Mouse (Mus musculus) E14TG2a.4 (cell line): ENCODE data around the gene Trip6.

Experiments
- H3K27me3 ChIP-seq: 2 replicates; pipeline ENCODE4 v1.6.1; 2014; ENCODE audit warnings: low read length, control low read depth; ENCODE audit not compliant: insufficient read depth
- H3K36me3 ChIP-seq: 2 replicates; pipeline ENCODE4 v1.6.1; 2014; ENCODE audit warnings: low read length, control low read depth; ENCODE audit not compliant: insufficient read depth
- H3K4me1 ChIP-seq: replicated peaks from 2 replicates; pipeline ENCODE4 v1.6.1; 2014; ENCODE audit warnings: low read depth, low read length, control low read depth
- H3K4me3 ChIP-seq: replicated peaks from 2 replicates; pipeline ENCODE4 v1.5.1; 2014; ENCODE audit warnings: mild to moderate bottlenecking, low read length
- H3K9me3 ChIP-seq: 2 replicates; pipeline ENCODE4 v1.6.1; 2014; ENCODE audit warnings: low read length, control low read depth
- CTCF ChIP-seq: conservative IDR thresholded peaks from 2 replicates; pipeline ENCODE4 v1.5.1; 2014; ENCODE audit warnings: low read length
- NANOG ChIP-seq: IDR thresholded peaks from 2 replicates; pipeline ENCODE4 v1.6.1; 2014; ENCODE audit warnings: borderline replicate concordance, low read length, mixed read lengths
- POU5F1 ChIP-seq: IDR thresholded peaks from 2 replicates; pipeline ENCODE4 v1.6.1; 2014; ENCODE audit warnings: low read length, borderline replicate concordance

Trip6 gene

GRCm38 (mm10) chr5:137297126-137297525, 17.1 kb downstream of the Trip6 start:
- Histone ChIP-seq H3K36me3 (peaks cover 75% of the 10 kb centered on the region), H3K27me3 (peaks cover 10% of the 10 kb centered on the region), H3K4me1 (peaks cover 80% of the 10 kb centered on the region), H3K4me3 (no peak overlapping the region), H3K9me3 (no peaks in the 10 kb centered on the region)
- TF ChIP-seq POU5F1 (no peak), NANOG (no peak), CTCF (no peak)

DNA sequence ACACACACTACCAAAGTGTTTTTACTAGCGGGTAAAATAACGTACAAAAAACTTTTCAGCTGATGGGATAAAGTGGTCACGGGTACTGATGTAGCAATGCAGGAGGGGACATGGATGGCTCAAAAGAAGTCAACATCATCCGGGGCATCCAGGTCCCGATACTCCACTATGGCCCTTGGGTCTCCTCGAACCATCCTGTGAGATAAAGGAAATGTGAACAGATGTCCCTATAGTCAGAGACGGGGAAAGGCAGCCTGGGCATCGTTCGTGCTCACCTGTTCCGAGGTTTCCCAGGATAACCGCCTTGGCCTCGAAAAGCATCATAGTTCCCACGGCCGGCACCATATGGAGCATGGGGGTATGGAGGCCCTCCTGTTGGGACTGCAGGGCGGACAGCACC, 18.5 kb downstream of the Trip6 start:
- H3K4me3 ChIP-seq, result peak overlapping the region; percentile 88
- peaks cover 72% of the 10 kb centered on the region for H3K4me1 ChIP-seq
- H3K36me3 ChIP-seq, result peaks cover 61% of the 10 kb centered on the region
- peaks cover 24% of the 10 kb centered on the region for H3K27me3 ChIP-seq
- TF ChIP-seq POU5F1 (no peak), CTCF (no peak), NANOG (no peak)
- no peaks in the 10 kb centered on the region for H3K9me3 ChIP-seq

DNA sequence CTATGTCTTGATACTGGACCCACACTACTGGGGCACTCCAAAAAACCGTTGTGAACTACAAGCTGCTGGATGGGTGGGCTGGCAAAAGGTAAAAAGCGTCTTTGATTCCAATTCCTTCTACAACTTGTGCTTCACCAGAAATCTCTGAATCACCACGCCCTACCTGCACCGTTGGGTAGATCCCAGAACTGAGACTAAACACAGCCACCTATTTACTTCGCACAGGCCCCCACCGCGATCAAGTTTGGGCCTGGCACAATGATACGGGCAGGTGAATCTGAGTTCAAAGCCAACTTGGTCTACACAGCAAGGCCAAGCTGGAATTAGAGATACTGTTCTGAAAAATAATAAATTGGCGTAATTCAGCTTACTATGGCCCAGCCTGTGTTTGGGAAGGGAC, 18.9 kb downstream of the Trip6 start:
- TF ChIP-seq CTCF, result no peak
- no peak for TF ChIP-seq NANOG
- TF ChIP-seq POU5F1, result no peak
- no peaks in the 10 kb centered on the region for H3K9me3 ChIP-seq
- H3K4me1 ChIP-seq, result peaks cover 72% of the 10 kb centered on the region
- peaks cover 57% of the 10 kb centered on the region for H3K36me3 ChIP-seq
- H3K4me3 ChIP-seq, result peak overlapping the region; percentile 88
- peaks cover 28% of the 10 kb centered on the region for H3K27me3 ChIP-seq

GRCm38 (mm10) chr5:137294744-137295093, 19.5 kb downstream of the Trip6 start:
- no peak for TF ChIP-seq NANOG
- no peak for TF ChIP-seq POU5F1
- TF ChIP-seq CTCF, result no peak
- H3K4me1 ChIP-seq, result peaks cover 72% of the 10 kb centered on the region
- H3K9me3 ChIP-seq, result no peaks in the 10 kb centered on the region
- H3K36me3 ChIP-seq, result peaks cover 51% of the 10 kb centered on the region
- H3K4me3 ChIP-seq, result peak overlapping the region; percentile 88
- peaks cover 34% of the 10 kb centered on the region for H3K27me3 ChIP-seq

DNA sequence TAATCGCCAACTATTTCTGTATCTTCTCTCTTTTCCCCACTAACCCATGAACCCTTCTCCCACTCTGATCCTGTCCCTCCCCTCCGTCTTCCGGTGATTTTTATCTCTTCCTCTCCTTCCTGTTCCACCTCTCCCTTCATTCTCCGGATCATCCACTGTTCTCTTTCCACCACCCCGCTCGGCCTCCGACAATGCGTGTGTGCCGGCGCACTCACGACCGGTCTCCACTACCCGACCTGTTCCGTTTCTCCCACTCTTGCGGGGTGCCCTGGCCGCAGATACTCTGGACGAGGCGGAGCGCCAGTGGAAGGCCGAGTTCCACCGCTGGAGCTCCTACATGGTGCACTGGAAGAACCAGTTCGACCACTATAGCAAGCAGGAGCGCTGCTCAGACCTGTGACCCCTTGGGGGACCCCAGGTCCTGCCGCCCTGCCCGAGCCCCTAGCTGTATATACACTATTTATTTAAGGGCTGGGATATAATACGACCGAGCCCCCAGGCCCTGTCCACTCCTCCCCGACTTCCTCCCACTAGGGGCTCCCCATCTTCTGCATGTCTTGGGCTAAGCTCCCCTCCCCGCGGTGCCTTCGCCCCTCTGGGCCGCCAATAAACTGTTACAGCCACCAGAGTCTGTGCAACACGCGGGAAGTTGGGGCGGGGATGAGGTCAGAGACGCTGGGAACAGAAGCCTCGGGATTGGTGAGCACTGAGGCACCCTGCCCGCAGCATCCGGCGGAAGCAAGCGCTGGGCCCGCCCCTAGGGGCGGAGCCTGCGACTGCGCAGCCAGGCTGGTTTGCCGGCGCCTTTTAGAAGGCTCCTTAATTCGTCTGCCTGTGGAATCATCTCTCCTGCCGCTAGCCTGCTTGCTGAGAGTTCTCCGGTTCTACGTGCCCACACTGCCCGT, 20.1 kb downstream of the Trip6 start, which contains the start of gene Ufsp1:
Gene Ufsp1 (plus strand): TSS at position 791 of the 905 bp plus-strand sequence.
- Histone ChIP-seq H3K4me3 (peak within 1 kb of the TSS; percentile 88), H3K9me3 (no peaks in the 10 kb centered on the region), H3K36me3 (peaks cover 45% of the 10 kb centered on the region), H3K27me3 (peaks cover 40% of the 10 kb centered on the region), H3K4me1 (peaks cover 72% of the 10 kb centered on the region)
- TF ChIP-seq CTCF (no peak), NANOG (no peak), POU5F1 (no peak)

DNA sequence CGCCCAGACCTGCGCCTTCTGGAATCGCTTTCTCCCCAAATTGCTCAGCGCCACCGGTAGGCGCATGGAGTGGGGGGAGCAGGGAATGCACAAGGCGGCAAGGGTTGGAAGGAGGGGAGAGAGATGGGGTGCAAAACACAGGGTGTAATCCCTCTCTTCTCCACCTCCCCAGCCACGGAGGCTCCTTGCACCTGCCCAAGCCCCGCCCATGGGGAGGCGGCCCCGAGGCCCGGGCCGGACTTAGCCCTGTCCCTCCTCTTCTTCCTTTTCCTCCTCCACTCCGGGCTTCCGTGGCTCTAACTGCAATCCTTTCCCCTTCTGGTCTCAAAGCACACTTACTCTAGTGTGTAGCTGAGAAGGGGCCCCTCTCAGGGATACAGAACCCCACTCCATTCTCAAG, 20.9 kb downstream of the Trip6 start:
- no peaks in the 10 kb centered on the region for H3K9me3 ChIP-seq
- H3K27me3 ChIP-seq, result peaks cover 47% of the 10 kb centered on the region
- no peak for TF ChIP-seq NANOG
- TF ChIP-seq POU5F1, result no peak
- TF ChIP-seq CTCF, result no peak
- H3K4me3 ChIP-seq, result peak overlapping the region; percentile 88
- H3K36me3 ChIP-seq, result peaks cover 37% of the 10 kb centered on the region
- peaks cover 72% of the 10 kb centered on the region for H3K4me1 ChIP-seq

GRCm38 (mm10) chr5:137291381-137291926, 22.8 kb downstream of the Trip6 start:
- peaks cover 61% of the 10 kb centered on the region for H3K27me3 ChIP-seq
- H3K4me3 ChIP-seq, result no peak overlapping the region
- H3K36me3 ChIP-seq, result peaks cover 18% of the 10 kb centered on the region
- TF ChIP-seq CTCF (no peak), NANOG (no peak), POU5F1 (no peak)
- peaks cover 67% of the 10 kb centered on the region for H3K4me1 ChIP-seq
- no peaks in the 10 kb centered on the region for H3K9me3 ChIP-seq

- no peak overlapping the region for H3K4me3 ChIP-seq
- H3K36me3 ChIP-seq, result peaks cover 11% of the 10 kb centered on the region
- H3K4me1 ChIP-seq, result peaks cover 62% of the 10 kb centered on the region
- no peaks in the 10 kb centered on the region for H3K9me3 ChIP-seq
- TF ChIP-seq CTCF, result no peak
- no peak for TF ChIP-seq POU5F1
- no peak for TF ChIP-seq NANOG
- H3K27me3 ChIP-seq, result peaks cover 61% of the 10 kb centered on the region
Measured at GRCm38 (mm10) chr5:137290677-137291076, 23.5 kb downstream of the Trip6 start.

- no peaks in the 10 kb centered on the region for H3K9me3 ChIP-seq
- TF ChIP-seq POU5F1, result no peak
- H3K36me3 ChIP-seq, result peaks cover 2% of the 10 kb centered on the region
- peaks cover 61% of the 10 kb centered on the region for H3K27me3 ChIP-seq
- peaks cover 53% of the 10 kb centered on the region for H3K4me1 ChIP-seq
- H3K4me3 ChIP-seq, result peak overlapping the region; percentile 68
Measured at GRCm38 (mm10) chr5:137289591-137290365, 24.4 kb downstream of the Trip6 start.
